Mouse (Mus musculus): Measurements from ENCODE around the gene Elfn2.

The Elfn2 gene

GRCm38 (mm10) chr15:78720532-78720931 lies 2.0 kb upstream of the Elfn2 start:
- DNase-seq (ENCODE audit: low spot score in 2 of 2): peak in 1 of 2 experiments; percentile 45

DNA sequence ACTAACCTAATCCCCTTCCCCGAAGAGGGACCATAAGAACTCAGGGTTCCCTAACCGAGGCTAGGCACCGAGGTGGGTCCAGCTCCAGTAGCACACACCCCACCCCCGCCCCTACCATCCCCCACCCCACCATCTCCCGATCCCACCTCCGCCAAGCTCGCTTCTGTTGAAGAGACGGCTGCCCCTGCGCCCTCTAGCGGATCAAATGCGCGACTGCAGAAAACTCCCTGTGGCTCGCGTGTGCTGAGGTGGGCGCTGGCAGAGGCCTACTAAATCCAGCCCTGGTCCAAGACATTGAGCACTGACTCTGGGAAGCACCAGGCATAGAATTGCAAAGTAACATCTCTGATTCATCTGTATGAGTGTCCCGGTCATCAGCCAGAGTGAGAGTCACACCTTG lies 1.5 kb upstream of the Elfn2 start:
- DNase-seq (ENCODE audit: low spot score in 2 of 2): peak; percentile 38 to 76

GRCm38 (mm10) chr15:78719416-78719815 lies 845 bp upstream of the Elfn2 start:
- no peak for DNase-seq (ENCODE audit: low spot score in 2 of 2)

DNA sequence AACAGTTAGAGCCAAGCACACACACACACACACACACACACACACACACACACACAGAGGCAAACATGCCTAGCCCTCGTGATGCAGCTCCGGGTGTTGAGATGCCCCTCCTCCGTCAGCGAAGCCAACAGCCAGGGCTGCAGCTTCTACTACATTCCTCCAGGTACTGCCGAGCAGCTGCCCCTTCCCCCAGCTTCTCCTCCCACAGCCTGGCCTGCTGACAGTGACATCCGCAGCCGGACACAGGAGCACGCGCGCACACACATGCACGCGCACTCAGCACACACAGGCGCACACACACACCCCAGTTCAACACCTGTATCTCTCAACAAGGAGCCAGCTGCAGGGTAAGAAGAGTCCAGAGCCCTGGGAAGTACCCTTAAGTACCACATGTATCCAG lies 1.6 kb downstream of the Elfn2 start:
- DNase-seq (ENCODE audit: low spot score in 2 of 2): no peak

DNA sequence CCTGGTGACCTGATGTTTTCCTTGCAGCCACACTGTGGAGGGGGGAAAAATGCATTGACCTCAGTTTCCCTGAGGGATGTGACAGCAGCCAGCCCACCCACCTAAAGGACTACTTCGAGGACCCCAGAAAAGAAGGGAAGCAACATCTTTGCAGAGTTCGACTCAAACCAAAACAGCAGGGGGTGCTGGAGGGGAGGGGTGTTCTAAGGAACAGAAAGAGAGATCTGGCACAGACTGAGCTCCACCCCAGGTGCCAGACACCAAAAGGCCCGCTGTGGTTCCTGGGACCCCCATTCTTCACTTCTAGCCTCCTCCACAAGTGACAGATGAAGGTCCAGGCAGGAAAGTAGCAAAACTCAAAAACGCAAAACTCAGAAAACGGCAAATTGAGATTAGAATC lies 2.7 kb downstream of the Elfn2 start:
- DNase-seq (ENCODE audit: low spot score in 2 of 2): peak in 1 of 2 experiments; percentile 40

DNA sequence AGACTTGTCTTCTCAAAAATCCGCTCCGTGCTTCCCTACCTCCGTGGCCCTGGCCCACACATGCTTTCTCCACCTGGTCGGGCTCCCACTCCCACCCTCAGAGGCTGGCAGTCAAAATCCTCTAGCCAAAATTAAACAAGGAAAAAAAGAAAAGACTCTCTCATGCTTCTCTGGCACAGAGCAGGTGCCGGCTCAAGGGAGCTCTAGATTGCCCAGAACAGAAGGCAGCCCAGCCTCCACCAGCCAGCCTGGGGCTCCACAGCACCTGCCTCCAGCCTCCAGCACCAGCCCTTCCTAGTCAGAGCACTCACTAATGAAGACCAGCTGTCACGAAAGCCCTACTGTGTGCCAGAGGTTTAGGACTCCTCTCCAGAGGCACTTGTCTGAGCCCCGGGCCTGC lies 4.8 kb downstream of the Elfn2 start:
- no peak for DNase-seq (ENCODE audit: low spot score in 2 of 2)

DNA sequence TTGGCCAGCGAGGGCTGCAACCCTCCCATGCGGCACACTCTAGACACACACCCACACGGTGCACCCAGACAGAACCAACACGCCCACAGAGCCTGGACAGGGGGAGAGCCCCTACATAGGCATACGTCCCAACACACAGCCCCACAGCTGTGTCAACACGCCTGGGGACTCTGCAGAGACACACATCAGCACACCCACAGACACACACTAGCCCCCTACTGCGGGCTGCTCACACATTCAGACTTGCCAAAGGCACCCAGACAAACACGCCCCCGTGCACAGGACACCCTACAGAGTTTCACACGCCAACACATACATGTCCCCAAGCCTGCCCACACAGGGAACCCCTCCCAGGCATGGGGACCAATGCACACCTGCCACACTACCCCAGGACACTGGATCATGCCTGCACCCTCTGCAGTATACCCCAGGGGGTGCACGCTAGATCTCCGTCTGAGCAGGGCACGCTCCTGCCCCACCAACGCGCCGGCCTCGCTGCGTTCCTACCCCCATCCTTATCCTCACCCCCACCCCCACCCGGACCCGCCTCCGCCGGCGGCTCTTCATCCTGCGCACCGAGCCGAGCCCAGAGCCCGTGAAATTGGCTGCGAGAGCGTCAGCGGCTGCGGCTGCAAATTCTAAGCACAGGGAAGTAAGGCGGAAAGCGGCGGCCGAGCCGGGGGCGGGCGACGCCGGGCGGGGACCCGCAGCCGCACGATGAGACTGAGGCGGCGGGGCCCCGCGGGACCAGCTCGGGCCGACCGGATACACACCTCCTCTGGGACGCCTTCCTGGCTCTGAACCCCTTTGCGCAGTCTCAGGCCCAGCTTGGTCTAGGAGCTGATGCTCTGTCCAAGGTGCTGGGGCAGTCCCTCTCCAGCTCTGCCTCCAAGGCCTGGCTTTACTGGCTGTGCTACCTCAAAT lies 6.0 kb downstream of the Elfn2 start:
- DNase-seq (ENCODE audit: low spot score in 2 of 2): peak in 1 of 2 experiments; percentile 49

- no peak for DNase-seq (ENCODE audit: low spot score in 2 of 2)
Measured at GRCm38 (mm10) chr15:78711935-78712334, 6.6 kb downstream of the Elfn2 start.

DNA sequence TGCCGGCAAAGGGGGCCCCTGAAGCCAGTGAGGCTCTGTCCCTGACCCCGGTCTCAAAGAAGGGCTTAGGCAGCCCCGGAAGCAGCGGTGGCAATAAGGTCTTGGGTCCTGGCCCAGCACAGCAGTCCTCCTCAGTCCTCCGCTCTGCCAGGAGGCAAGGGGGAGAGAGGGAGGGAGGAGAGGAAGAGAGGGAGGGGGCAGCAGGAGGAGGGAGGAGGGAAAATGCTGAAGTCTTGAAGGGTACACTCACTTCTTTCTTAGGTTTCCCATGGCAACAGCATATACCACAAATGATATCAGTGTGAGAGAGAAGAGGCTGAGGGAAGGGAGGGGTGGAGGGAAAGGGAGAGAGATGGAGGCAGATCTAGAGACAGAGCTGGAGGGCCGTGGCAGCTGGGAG lies 7.9 kb downstream of the Elfn2 start:
- DNase-seq (ENCODE audit: low spot score in 2 of 2): no peak

DNA sequence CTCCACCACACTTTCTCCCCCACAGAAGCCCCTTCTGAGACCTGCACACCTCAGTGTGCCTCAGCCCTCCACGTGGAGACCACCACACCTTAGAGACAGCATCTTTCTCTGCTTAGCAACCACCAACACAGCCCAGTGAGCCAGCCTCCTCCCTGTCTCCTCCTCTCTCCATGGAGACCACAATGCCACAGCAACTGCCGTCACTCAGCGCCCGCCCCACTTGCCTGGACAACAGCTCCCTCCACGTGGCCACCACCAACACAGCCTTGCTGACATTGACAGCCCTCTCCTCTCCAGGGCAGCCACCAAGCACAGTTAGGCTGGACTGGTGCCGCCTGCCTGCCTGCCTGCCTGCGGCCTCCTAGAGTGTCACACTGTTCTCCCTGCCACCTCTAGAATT lies 8.8 kb downstream of the Elfn2 start:
- no peak for DNase-seq (ENCODE audit: low spot score in 2 of 2)

GRCm38 (mm10) chr15:78706630-78707029 lies 11.9 kb downstream of the Elfn2 start:
- no peak for DNase-seq (ENCODE audit: low spot score in 2 of 2)

GRCm38 (mm10) chr15:78704824-78705223 lies 13.7 kb downstream of the Elfn2 start:
- DNase-seq (ENCODE audit: low spot score in 2 of 2): no peak

- DNase-seq (ENCODE audit: low spot score in 2 of 2): no peak
Measured at GRCm38 (mm10) chr15:78704007-78704406, 14.6 kb downstream of the Elfn2 start.

- DNase-seq (ENCODE audit: low spot score in 2 of 2): no peak
Measured at GRCm38 (mm10) chr15:78700420-78700819, 18.2 kb downstream of the Elfn2 start.

GRCm38 (mm10) chr15:78699513-78699912 lies 19.1 kb downstream of the Elfn2 start:
- no peak for DNase-seq (ENCODE audit: low spot score in 2 of 2)

DNA sequence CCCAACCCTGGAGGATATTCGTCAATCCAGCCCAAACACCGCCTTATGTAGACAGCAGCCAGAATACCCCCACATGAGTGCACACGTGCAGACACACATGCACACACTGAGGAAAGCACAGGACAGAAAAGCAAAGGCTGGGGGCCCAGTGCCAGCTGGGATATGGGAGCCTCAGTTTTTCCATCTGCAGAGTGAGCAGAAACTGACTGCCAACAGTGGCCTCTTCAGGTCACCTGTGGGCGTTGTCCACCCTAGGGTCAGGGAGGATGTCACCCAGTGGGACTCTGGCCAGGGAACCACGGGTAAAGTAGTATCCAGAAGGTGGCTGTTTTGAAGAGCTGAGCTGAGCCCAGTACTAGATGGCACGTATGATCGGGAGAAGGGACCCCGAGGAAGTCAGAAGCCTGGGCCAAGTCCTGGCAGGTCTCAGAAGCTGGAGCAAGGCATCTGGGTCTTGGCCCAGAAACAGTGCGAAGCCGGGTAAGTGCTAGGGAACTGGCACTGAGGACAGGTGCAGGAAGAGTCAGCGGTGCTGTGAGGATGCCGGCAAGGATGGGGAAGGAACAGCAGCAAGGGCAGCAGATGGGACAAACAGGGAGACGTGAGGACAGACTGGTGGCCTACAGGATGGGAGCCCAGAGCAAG lies 20.0 kb downstream of the Elfn2 start:
- DNase-seq (ENCODE audit: low spot score in 2 of 2): no peak

- DNase-seq (ENCODE audit: low spot score in 2 of 2): no peak
Measured at GRCm38 (mm10) chr15:78698084-78698483, 20.5 kb downstream of the Elfn2 start.

DNA sequence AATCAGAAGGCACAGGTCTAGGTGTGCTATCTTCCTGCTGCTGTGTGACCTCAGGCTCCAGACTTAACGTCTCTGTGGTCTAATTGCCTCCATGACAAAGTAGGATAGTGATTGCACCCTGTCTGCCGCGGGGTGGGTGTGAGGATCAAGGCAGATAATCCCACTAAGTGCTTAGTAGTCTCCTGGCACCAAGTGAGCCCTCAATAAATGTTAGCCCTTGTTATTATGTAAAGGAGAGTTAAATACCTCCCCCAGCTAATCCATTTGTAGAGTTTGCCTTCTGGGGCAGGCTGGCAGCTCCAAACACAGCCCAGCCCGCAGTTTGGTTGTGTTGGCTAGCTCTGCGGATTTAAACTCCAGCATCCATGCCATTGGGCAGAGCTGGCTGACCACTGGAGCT lies 22.8 kb downstream of the Elfn2 start:
- no peak for DNase-seq (ENCODE audit: low spot score in 2 of 2)

DNA sequence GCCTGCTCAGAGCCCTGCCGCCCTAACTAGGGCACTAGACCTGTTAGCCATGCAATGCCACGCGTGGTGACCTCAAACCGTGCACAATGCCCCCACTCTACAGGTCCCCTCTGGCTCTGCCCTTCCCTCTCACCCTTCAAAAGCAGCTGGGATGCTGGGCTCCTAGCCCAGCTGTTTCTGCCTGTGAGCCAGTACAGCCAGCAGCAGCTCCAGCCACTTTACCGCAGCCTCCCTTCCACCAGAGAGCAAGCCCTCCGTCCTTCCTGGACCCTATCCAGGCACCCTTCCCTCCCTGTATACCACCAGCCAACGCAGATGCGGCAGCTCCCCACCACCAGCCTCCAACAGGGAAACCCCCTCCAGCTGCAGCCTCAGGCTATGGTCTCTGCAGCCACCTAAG lies 26.1 kb downstream of the Elfn2 start:
- DNase-seq (ENCODE audit: low spot score in 2 of 2): no peak

DNA sequence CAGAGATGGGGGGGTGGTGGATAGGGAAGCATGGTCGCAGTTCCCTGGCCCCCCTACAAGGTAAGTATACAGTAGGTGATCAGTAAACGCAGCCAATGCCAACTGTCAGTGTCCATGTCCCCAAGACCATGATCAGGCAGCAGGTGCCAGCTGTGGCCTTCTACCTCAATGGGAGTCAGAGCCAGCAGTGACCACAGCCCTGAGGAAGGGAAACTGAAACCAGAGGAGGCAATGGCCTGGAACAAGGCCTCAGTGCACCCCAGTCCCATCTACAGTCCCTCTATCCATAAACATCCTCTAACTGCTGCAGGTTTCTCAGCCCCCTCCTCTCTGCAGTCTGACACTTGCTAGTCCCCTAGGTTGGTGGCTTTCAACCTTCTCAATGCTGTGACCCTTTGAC lies 27.9 kb downstream of the Elfn2 start:
- DNase-seq (ENCODE audit: low spot score in 2 of 2): peak in 1 of 2 experiments; percentile 31

- DNase-seq (ENCODE audit: low spot score in 2 of 2): no peak
Measured at GRCm38 (mm10) chr15:78686910-78687309, 31.7 kb downstream of the Elfn2 start.

DNA sequence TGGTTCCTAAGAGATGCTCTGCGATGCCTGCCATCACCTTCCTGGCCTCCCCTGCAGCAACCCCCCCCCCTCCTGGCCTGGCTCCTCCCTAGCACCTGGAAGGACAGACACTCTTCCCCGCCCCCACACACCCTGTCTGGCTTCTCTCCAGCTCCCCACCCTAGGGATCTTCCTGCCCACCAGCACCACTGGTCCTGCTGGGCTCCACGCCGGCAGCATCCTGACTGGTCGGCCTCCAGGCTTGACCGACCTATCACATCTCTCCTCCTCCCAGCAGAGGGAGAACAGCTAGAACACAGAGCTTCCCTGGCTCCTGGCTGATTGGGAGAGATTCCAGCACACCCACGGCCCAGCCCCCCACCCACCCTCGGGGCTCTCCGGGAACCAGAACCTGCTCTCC lies 34.5 kb downstream of the Elfn2 start:
- DNase-seq (ENCODE audit: low spot score in 2 of 2): no peak

DNA sequence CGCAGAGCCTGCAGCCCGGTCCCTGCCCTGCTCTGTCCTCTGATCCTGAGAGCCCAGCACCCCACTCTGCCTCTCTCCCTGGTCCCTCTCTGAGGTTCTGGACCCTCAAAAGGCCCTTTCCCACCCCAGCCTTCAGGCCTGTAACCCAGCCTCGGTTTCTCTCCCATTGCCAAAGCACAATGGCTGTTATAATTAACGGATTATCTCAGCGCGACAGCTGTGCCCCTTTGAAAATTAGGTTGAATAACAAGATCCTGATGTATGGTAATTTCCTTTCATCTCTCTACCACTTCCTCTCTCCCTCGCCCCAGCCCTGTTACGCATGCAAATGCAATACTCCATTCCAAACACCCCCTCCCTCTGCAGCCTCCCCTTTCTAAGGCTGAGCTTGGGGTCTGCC lies 35.1 kb downstream of the Elfn2 start:
- DNase-seq (ENCODE audit: low spot score in 2 of 2): peak in 1 of 2 experiments; percentile 34
